8 mouse cellular contexts compared by ENCODE assay signal in genomic region chr12:61521501-61522147, GRCm38 (mm10). TPM values are rescaled to one million over a fixed set of nuclear protein-coding genes. Genes with fewer than 3 reads are reported as not detected.
DNase-seq lines count a peak whose midpoint lies in the region; ATAC-seq and TF ChIP-seq lines count a peak whose summit lies in the region.

No protein-coding gene starts in this region.

- no peak for TF ChIP-seq CTCF in midbrain, postnatal 0 days (IDR thresholded peaks at IDR 0.05)

- no peak overlapping the region for H3K27ac ChIP-seq in heart, embryonic 16.5 days (ENCODE audit: low read length)
- peak overlapping the region; percentile 6; the same call in 1 of the 2 replicates for H3K27ac ChIP-seq in hindbrain, embryonic 15.5 days (replicated peaks)
- no peak overlapping the region for H3K27ac ChIP-seq in midbrain, postnatal 0 days (ENCODE audit: low read depth, low read length)

- no peaks in the 10 kb centered on the region for H3K36me3 ChIP-seq in heart, embryonic 16.5 days (ENCODE audit: control insufficient read depth, insufficient read depth)
- H3K36me3 ChIP-seq in hindbrain, embryonic 15.5 days = no peaks in the 10 kb centered on the region
- no peaks in the 10 kb centered on the region for H3K36me3 ChIP-seq in midbrain, postnatal 0 days (ENCODE audit: insufficient read depth, low read length)

- H3K4me3 ChIP-seq in heart, embryonic 16.5 days (ENCODE audit: low read length) = 0 out of 2 replicates have a peak overlapping the region, but pooled peaks have one; percentile 5
- H3K4me3 ChIP-seq in hindbrain, embryonic 15.5 days = peak overlapping the region; percentile 64
- H3K4me3 ChIP-seq in midbrain, postnatal 0 days (ENCODE audit: low read depth, low read length) = peak overlapping the region; percentile 78

- WGBS in heart, embryonic 16.5 days = 6% methylated on average over 20 of the region's 20 CpGs
- 2% methylated on average over 20 of the region's 20 CpGs for WGBS in hindbrain, embryonic 15.5 days
- WGBS in midbrain, postnatal 0 days = 2% methylated on average over 20 of the region's 20 CpGs

- intact Hi-C loops in gastrocnemius, postnatal 14 days (cut with DNase I; ENCODE audit: low total_unique reads) = no loop called here

- no peaks in the 10 kb centered on the region for H3K9me3 ChIP-seq in heart, embryonic 16.5 days (replicated peaks; ENCODE audit: control insufficient read depth, low read length)
- no peaks in the 10 kb centered on the region for H3K9me3 ChIP-seq in hindbrain, embryonic 15.5 days
- no peaks in the 10 kb centered on the region for H3K9me3 ChIP-seq in midbrain, postnatal 0 days (ENCODE audit: low read length)

- no peak for ATAC-seq in heart, embryonic 16.5 days (replicated peaks; ENCODE audit: extremely low read depth, insufficient read depth, low FRiP score)
- ATAC-seq in hindbrain, embryonic 15.5 days (ENCODE audit: low FRiP score, low read depth) = no peak
- no peak for ATAC-seq in midbrain, postnatal 0 days (ENCODE audit: low FRiP score)

- no peak for DNase-seq in heart, adult 18-20 months
- peak; percentile 38 for DNase-seq in embryo, embryonic 11 days
- peak; percentile 22 for DNase-seq in midbrain, postnatal 0 days (ENCODE audit: low spot score)
- no peak for DNase-seq in gastrocnemius, postnatal 14 days
- DNase-seq in urinary bladder, adult 18-20 months (ENCODE audit: low spot score in 2 of 2) = no peak
- DNase-seq in lung, postnatal 14 days = no peak

- H3K9ac ChIP-seq in heart, embryonic 16.5 days (ENCODE audit: low read length) = no peak overlapping the region
- peak overlapping the region; percentile 45 for H3K9ac ChIP-seq in hindbrain, embryonic 15.5 days
- H3K9ac ChIP-seq in midbrain, postnatal 0 days (replicated peaks; ENCODE audit: low read length, poor library complexity, severe bottlenecking) = peak overlapping the region; percentile 25; the same call in 1 of the 2 replicates

- peaks cover 42% of the 10 kb centered on the region for H3K27me3 ChIP-seq in heart, embryonic 16.5 days (ENCODE audit: control insufficient read depth, insufficient read depth, low read length)
- H3K27me3 ChIP-seq in hindbrain, embryonic 15.5 days = 0 out of 2 replicates have a peak, but pooled peaks cover 3% of the 10 kb centered on the region
- H3K27me3 ChIP-seq in midbrain, postnatal 0 days (ENCODE audit: insufficient read depth, low read length) = no peaks in the 10 kb centered on the region

- H3K4me1 ChIP-seq in heart, embryonic 16.5 days (ENCODE audit: control insufficient read depth, insufficient read depth, low read length) = peaks cover 3% of the 10 kb centered on the region; the same call in 1 of the 2 replicates
- peaks cover 13% of the 10 kb centered on the region; the same call in 1 of the 2 replicates for H3K4me1 ChIP-seq in hindbrain, embryonic 15.5 days (replicated peaks)
- H3K4me1 ChIP-seq in midbrain, postnatal 0 days (ENCODE audit: insufficient read depth, low read length) = no peaks in the 10 kb centered on the region

- H3K4me2 ChIP-seq in heart, embryonic 16.5 days (ENCODE audit: low read depth, low read length) = peak overlapping the region; percentile 31; the same call in 1 of the 2 replicates
- peak overlapping the region; percentile 66 for H3K4me2 ChIP-seq in hindbrain, embryonic 15.5 days
- H3K4me2 ChIP-seq in midbrain, postnatal 0 days (ENCODE audit: low read depth, low read length, poor library complexity, severe bottlenecking) = peak overlapping the region; percentile 60

RNA-seq across cellular contexts. Expression of gene Lrfn5, which starts 1.3 kb away (rescaled TPM):
- polyA plus RNA-seq in heart, embryonic 16.5 days (2015; fragmentation: Nextera tagmentation; extraction: Ambion mirVana) = 0.13 and 0.15 TPM in 2 replicates
- total RNA-seq in heart, adult 18-20 months (2021) = not detected
- polyA plus RNA-seq in hindbrain, embryonic 15.5 days (2015; fragmentation: Nextera tagmentation; extraction: Ambion mirVana) = 71.1 and 74.5 TPM in 2 replicates
- total RNA-seq in midbrain, postnatal 0 days (2014; rRNA removed) = 131 and 148 TPM in 2 replicates
- 82.8 and 95.9 TPM in 2 replicates for polyA plus RNA-seq in midbrain, postnatal 0 days (2015; fragmentation: Nextera tagmentation; extraction: Ambion mirVana)
- total RNA-seq in gastrocnemius, postnatal 14 days (2021) = under 1 TPM; 0.08 to 0.09 TPM

Comparison
In these comparisons a context has a peak if more than half of its experiments do, and no peak if none do; other contexts are left out.
1. H3K4me3 ChIP-seq: peak in every context shown above with its lines; median percentile 78 in midbrain, postnatal 0 days; 64 in hindbrain, embryonic 15.5 days; 5 in heart, embryonic 16.5 days.
2. DNase-seq: peak in embryo, embryonic 11 days (single experiment) and midbrain, postnatal 0 days (single experiment); none in heart, adult 18-20 months (0 of 2), gastrocnemius, postnatal 14 days (single experiment), urinary bladder, adult 18-20 months (0 of 2) and lung, postnatal 14 days (single experiment).
3. RNA of gene Lrfn5, which starts 1.3 kb away (total RNA-seq): 131 to 148 TPM in midbrain, postnatal 0 days; 0.08 to 0.09 TPM in gastrocnemius, postnatal 14 days and not detected in heart, adult 18-20 months; every median in the first group is over 100 times any median in the second.
4. Peak in every context shown above with its lines, with median percentiles within 50 percentile points of each other: H3K4me2 ChIP-seq.